Mouse (Mus musculus) cortical plate, adult 2 months (tissue): Measurements from ENCODE around the gene Dhx38. TPM values are rescaled to one million over a fixed set of nuclear protein-coding genes. Genes with fewer than 3 reads are reported as not detected.

Experiments used
- H3K27ac ChIP-seq: fragments of 200-500 bp; 2 replicates; pipeline ENCODE4 v1.5.1; 2012; ENCODE audit warnings: low read length, control low read depth, inconsistent platforms; ENCODE audit not compliant: insufficient read depth
- H3K4me1 ChIP-seq: fragments of 200-500 bp; 2 replicates; pipeline ENCODE4 v1.6.1; 2011; ENCODE audit warnings: low read length; ENCODE audit not compliant: control insufficient read depth, insufficient read depth
- H3K4me3 ChIP-seq: fragments of 200-500 bp; 2 replicates; pipeline ENCODE4 v1.5.1; 2011; ENCODE audit warnings: mild to moderate bottlenecking, low read length, control low read depth; ENCODE audit not compliant: insufficient read depth
- CTCF ChIP-seq: fragments of 200-500 bp; IDR thresholded peaks from 2 replicates; pipeline ENCODE4 v1.5.1; 2011; ENCODE audit warnings: mild to moderate bottlenecking, control low read depth, low read length; ENCODE audit not compliant: insufficient read depth; ENCODE audit errors: extremely low read depth
- POLR2A ChIP-seq: fragments of 200-500 bp; IDR thresholded peaks from 2 replicates; pipeline ENCODE4 v1.6.1; 2011; ENCODE audit warnings: mild to moderate bottlenecking, low read length, control low read depth; ENCODE audit not compliant: insufficient read depth; ENCODE audit errors: extremely low read depth
- polyA plus RNA-seq: library from polyadenylated mRNA; depleted of rRNA; stranded (reverse); fragments of >200 nt; gene quantifications from 2 replicates; pipeline ENCODE4 v1.2.3, GENCODE M21; 2012; rRNA removed

Gene Dhx38
- polyA plus RNA-seq, 1 experiment, result 17.4 TPM

- TF ChIP-seq CTCF (no peak), POLR2A (no peak)
- no peak overlapping the region for H3K4me3 ChIP-seq
- H3K4me1 ChIP-seq, result no peaks in the 10 kb centered on the region
- H3K27ac ChIP-seq, result no peak overlapping the region
Observed at GRCm38 (mm10) chr8:109499009-109499717, 66.5 kb downstream of the Dhx38 start.

Other genes starting within 250 kb of the Dhx38 start
- 0.13 and 0.26 TPM in 2 replicates for gene Pmfbp1, start 71.8 kb downstream of the Dhx38 start, polyA plus RNA-seq
- 12.1 TPM in 2 replicates for gene Txnl4b, start within 50 bp of the Dhx38 start, polyA plus RNA-seq
- gene Hp, start 13.3 kb upstream of the Dhx38 start, polyA plus RNA-seq, result 0.23 and 0.31 TPM in 2 replicates
- 25.2 and 27.7 TPM in 2 replicates for gene Dhodh, start 42.8 kb upstream of the Dhx38 start, polyA plus RNA-seq
- 0.79 TPM in 2 replicates for gene Pkd1l3, start 48.7 kb upstream of the Dhx38 start, polyA plus RNA-seq
- 88.1 and 88.9 TPM in 2 replicates for gene Ist1, start 127.4 kb upstream of the Dhx38 start, polyA plus RNA-seq
- gene Zfp821, start 139.7 kb upstream of the Dhx38 start, polyA plus RNA-seq, result 47.6 and 56.1 TPM in 2 replicates
- gene Atxn1l, start 171.9 kb upstream of the Dhx38 start, polyA plus RNA-seq, result 14.2 and 14.4 TPM in 2 replicates
- gene Ap1g1, start 212.7 kb upstream of the Dhx38 start, polyA plus RNA-seq, result 68.4 and 68.9 TPM in 2 replicates